Mouse (Mus musculus) limb, embryonic 11.5 days (tissue): ENCODE measurements around the gene Fv1. TPM values are rescaled to one million over a fixed set of nuclear protein-coding genes. Genes with fewer than 3 reads are reported as not detected.
"Not testable (repeated sequence)": the region's sequence is repeated elsewhere in the genome, so short reads cannot be mapped to it uniquely, and the experiment has no call there.

ENCODE experiments used
- ATAC-seq: fragments of 200-750 bp; cut with Nextera tagmentation; 2 replicates; pipeline ENCODE4 v1.8.0; 2017; ENCODE audit warnings: low read depth; ENCODE audit not compliant: insufficient number of reproducible peaks, low FRiP score, low TSS enrichment
- DNase-seq: peaks from one replicate; pipeline ENCODE4 v3.0.0-alpha.2; 2015; ENCODE audit warnings: low spot score
- H3K27ac ChIP-seq: fragments of 300-500 bp; sonication (generic); replicated peaks from 2 replicates; pipeline ENCODE4 v1.5.1; 2014; ENCODE audit warnings: low read depth, mild to moderate bottlenecking, low read length
- H3K27me3 ChIP-seq: fragments of 300-500 bp; sonication (generic); 2 replicates; pipeline ENCODE4 v1.6.1; 2014; ENCODE audit warnings: mild to moderate bottlenecking, low read length, mixed read lengths; ENCODE audit not compliant: control insufficient read depth, insufficient read depth
- H3K36me3 ChIP-seq: fragments of 300-500 bp; sonication (generic); 2 replicates; pipeline ENCODE4 v1.6.1; 2014; ENCODE audit warnings: mild to moderate bottlenecking, low read length, moderate library complexity, mixed read lengths; ENCODE audit not compliant: control insufficient read depth, insufficient read depth
- H3K4me1 ChIP-seq: fragments of 300-500 bp; sonication (generic); 2 replicates; pipeline ENCODE4 v1.6.1; 2014; ENCODE audit warnings: low read length, mixed read lengths; ENCODE audit not compliant: control insufficient read depth, insufficient read depth
- H3K4me2 ChIP-seq: fragments of 300-500 bp; sonication (generic); 2 replicates; pipeline ENCODE4 v1.6.1; 2014; ENCODE audit warnings: low read depth, mild to moderate bottlenecking, moderate library complexity; ENCODE audit not compliant: severe bottlenecking
- H3K4me3 ChIP-seq: fragments of 300-500 bp; sonication (generic); 2 replicates; pipeline ENCODE4 v1.5.1; 2014; ENCODE audit warnings: low read depth, low read length
- H3K9ac ChIP-seq: fragments of 300-500 bp; sonication (generic); 2 replicates; pipeline ENCODE4 v1.6.1; 2014; ENCODE audit warnings: mild to moderate bottlenecking, low read length
- H3K9me3 ChIP-seq: fragments of 300-500 bp; sonication (generic); 2 replicates; pipeline ENCODE4 v1.6.1; 2016; ENCODE audit warnings: low read length; ENCODE audit not compliant: control insufficient read depth
- WGBS: fragments of 180-500 bp; shearing (Covaris S2); extraction: QIAGEN DNeasy Blood & Tissue Kit; methylation state at CpG from one replicate; pipeline ENCODE4 v1.1.7; 2014; 5-methylcytosine and 5-hydroxymethylcytosine counted together
- polyA plus RNA-seq: library from polyadenylated mRNA; unstranded; fragments of >200 nt; fragmentation: Nextera tagmentation; extraction: Ambion mirVana; gene quantifications from 2 replicates; pipeline ENCODE4 v1.2.1, GENCODE M21; 2014

The Fv1 gene
- polyA plus RNA-seq, 1 experiment from 2014 or later: 14.7 TPM

DNA sequence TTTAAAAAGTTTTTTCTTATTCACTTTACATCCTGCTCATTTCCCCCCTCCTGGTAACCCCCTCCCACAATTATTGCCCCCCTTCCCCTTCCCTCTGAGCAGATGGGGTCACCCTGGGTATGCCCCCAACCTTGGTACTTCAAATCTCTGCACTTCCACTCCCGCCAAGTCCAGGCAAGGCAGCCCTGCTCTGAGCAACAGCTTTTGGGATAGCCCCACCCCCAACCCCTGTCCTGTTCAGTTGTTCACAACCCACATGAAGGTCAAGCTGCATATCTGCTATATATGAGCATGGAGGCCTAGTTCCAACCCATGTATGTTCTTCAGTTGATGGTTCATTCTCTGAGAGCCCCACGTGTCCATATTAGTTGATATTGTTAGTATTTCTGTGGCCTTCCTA, 18.0 kb upstream of the Fv1 start:
- DNase-seq: no peak
- H3K27ac ChIP-seq: no peak overlapping the region
- no peaks in the 10 kb centered on the region for H3K27me3 ChIP-seq
- peaks cover 2% of the 10 kb centered on the region; the same call in 1 of the 2 replicates for H3K4me1 ChIP-seq
- H3K36me3 ChIP-seq: no peaks in the 10 kb centered on the region
- no peak overlapping the region for H3K4me3 ChIP-seq
- no peak overlapping the region for H3K4me2 ChIP-seq
- H3K9ac ChIP-seq: no peak overlapping the region
- WGBS: 78% methylated on average over 2 of the region's 2 CpGs
- no peak for ATAC-seq
- H3K9me3 ChIP-seq: no peaks in the 10 kb centered on the region

DNA sequence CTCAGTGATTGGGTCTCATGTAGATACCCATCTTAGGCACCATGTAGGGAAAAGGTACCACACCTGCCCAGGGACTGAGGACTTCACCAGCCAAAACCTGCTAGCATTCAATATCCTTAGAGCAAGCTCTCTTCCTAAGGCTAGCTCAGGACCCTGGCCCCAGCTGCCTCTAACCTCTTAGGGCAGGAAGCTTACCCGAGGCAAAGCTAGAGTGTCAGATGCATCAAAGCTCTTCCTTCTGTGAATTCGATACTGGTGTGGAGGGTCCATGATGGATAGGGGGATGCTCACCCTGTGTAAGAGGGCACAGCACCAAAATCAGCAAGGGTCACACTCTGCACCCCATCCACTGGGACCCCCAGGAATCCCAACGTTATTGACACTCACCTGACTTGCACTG, 6.7 kb upstream of the Fv1 start:
- 88% methylated on average over 3 of the region's 3 CpGs for WGBS
- no peak for DNase-seq
- no peak overlapping the region for H3K9ac ChIP-seq
- no peaks in the 10 kb centered on the region for H3K27me3 ChIP-seq
- H3K36me3 ChIP-seq: peaks cover 18% of the 10 kb centered on the region
- no peak for ATAC-seq
- no peaks in the 10 kb centered on the region for H3K4me1 ChIP-seq
- no peak overlapping the region for H3K27ac ChIP-seq
- no peak overlapping the region for H3K4me3 ChIP-seq
- H3K4me2 ChIP-seq: no peak overlapping the region
- H3K9me3 ChIP-seq: no peaks in the 10 kb centered on the region

DNA sequence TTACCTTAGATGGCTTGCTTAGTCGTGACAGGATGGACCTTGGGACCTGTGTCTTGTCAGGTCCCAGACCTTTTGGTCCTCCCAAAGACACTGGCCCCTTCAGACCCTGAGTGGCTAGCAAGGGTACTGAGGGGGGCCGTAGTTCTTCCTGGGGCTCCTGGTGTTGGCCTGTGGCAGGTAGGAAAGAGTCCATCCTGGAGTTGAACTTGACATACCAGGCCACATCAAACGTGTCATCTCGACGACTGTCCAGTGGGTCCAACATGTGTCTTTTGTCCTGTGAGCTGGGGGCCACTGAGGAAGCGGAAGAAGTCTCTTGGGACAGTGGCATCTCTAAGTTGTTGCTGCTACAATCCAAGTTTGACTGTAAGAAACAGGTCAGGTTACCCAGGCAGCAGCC, 3.1 kb upstream of the Fv1 start:
- 93% methylated on average over 6 of the region's 6 CpGs for WGBS
- no peak overlapping the region for H3K9ac ChIP-seq

DNA sequence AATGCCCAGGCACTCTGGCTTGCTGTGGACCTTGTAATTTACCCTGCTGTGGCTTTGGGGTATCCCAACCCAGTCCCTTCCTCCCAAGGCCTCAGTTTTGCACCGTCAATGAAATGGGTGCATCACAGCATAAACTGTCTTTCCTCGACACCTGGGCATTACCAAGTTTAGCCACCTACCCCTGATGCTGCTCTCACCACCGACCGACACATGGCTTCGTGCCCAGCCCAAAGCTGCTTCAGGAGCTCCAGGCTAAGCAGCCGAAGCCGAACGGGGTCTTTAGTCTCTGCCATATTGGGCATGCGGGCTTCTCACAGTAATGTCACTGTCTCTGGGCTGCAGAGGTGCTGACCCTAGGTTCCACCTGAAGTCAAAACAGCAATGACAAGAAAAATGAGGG, 2.7 kb upstream of the Fv1 start:
- Histone ChIP-seq H3K36me3 (peaks cover 11% of the 10 kb centered on the region), H3K4me3 (no peak overlapping the region)
- 97% methylated on average over 9 of the region's 9 CpGs for WGBS

More for the DNA sequence above, 3.1 kb upstream of the Fv1 start:
- Histone ChIP-seq H3K4me3 (no peak overlapping the region), H3K27me3 (no peaks in the 10 kb centered on the region), H3K4me1 (peaks cover 13% of the 10 kb centered on the region; the same call in 1 of the 2 replicates), H3K27ac (no peak overlapping the region), H3K9me3 (no peaks in the 10 kb centered on the region), H3K36me3 (peaks cover 14% of the 10 kb centered on the region), H3K4me2 (no peak overlapping the region)
- ATAC-seq: no peak
- no peak for DNase-seq

DNA sequence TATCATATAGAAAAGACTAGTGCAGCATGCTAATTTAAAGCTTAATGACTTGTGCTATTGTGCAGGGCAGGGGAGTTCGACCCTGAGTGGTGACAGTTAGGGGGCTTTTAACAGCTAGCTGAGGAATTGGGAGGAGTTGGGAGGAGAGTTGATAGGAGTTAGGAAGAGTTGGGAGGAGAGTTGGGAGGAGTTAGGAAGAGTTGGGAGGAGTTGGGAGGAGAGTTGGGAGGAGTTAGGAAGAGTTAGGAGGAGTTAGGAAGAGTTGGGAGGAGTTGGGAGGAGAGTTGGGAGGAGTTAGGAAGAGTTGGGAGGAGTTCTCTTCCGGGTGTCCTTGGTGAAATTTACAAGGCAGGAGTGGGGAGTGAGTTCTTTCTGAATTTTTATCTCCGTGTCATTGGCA, 2.0 kb upstream of the Fv1 start:
- WGBS: 33% methylated on average over 3 of the region's 3 CpGs
- DNase-seq, ATAC-seq, H3K36me3 ChIP-seq, H3K4me2 ChIP-seq, H3K9ac ChIP-seq, H3K4me3 ChIP-seq, H3K9me3 ChIP-seq, H3K27me3 ChIP-seq, H3K27ac ChIP-seq: not testable (repeated sequence)
- H3K4me1 ChIP-seq: peaks cover 13% of the 10 kb centered on the region; the same call in 1 of the 2 replicates

More for the DNA sequence above, 2.7 kb upstream of the Fv1 start:
- Histone ChIP-seq H3K9me3 (no peaks in the 10 kb centered on the region), H3K27ac (no peak overlapping the region), H3K27me3 (no peaks in the 10 kb centered on the region), H3K4me1 (peaks cover 13% of the 10 kb centered on the region; the same call in 1 of the 2 replicates), H3K4me2 (no peak overlapping the region), H3K9ac (no peak overlapping the region)
- no peak for DNase-seq
- no peak for ATAC-seq

GRCm38 (mm10) chr4:147867563-147868449, 973 bp upstream of the Fv1 start:
- Histone ChIP-seq H3K4me1 (peaks cover 13% of the 10 kb centered on the region; the same call in 1 of the 2 replicates), H3K9me3 (no peaks in the 10 kb centered on the region), H3K36me3 (peaks cover 11% of the 10 kb centered on the region; the same call in 1 of the 2 replicates), H3K4me3 (peak overlapping the region; percentile 83), H3K27me3 (no peaks in the 10 kb centered on the region), H3K9ac (peak overlapping the region; percentile 79), H3K27ac (0 out of 2 replicates have a peak overlapping the region, but pooled peaks have one; percentile 21), H3K4me2 (peak overlapping the region; percentile 81)
- WGBS: 6% methylated on average over 22 of the region's 22 CpGs
- no peak for DNase-seq
- ATAC-seq: peak; percentile 69

DNA sequence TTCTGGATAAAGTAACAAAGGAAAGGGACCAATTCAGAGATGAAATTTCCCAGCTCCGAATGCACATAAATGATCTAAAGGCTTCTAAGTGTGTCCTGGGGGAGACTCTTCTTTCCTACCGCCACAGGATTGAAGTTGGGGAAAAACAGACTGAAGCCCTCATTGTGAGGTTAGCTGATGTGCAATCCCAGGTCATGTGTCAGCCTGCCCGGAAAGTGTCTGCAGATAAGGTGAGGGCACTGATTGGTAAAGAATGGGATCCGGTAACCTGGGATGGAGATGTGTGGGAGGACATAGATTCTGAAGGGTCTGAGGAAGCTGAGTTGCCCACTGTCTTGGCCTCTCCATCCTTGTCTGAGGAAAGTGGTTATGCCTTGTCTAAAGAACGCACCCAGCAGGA, 459 bp downstream of the Fv1 start:
- no peak for DNase-seq
- H3K4me1 ChIP-seq: peaks cover 13% of the 10 kb centered on the region; the same call in 1 of the 2 replicates
- H3K36me3 ChIP-seq: peaks cover 17% of the 10 kb centered on the region; the same call in 1 of the 2 replicates
- 15% methylated on average over 5 of the region's 5 CpGs for WGBS
- no peaks in the 10 kb centered on the region for H3K9me3 ChIP-seq
- peak overlapping the region; percentile 81 for H3K4me2 ChIP-seq
- ATAC-seq: no peak
- no peak overlapping the region for H3K27ac ChIP-seq
- peak overlapping the region; percentile 83 for H3K4me3 ChIP-seq
- peak overlapping the region; percentile 49 for H3K9ac ChIP-seq
- H3K27me3 ChIP-seq: no peaks in the 10 kb centered on the region

DNA sequence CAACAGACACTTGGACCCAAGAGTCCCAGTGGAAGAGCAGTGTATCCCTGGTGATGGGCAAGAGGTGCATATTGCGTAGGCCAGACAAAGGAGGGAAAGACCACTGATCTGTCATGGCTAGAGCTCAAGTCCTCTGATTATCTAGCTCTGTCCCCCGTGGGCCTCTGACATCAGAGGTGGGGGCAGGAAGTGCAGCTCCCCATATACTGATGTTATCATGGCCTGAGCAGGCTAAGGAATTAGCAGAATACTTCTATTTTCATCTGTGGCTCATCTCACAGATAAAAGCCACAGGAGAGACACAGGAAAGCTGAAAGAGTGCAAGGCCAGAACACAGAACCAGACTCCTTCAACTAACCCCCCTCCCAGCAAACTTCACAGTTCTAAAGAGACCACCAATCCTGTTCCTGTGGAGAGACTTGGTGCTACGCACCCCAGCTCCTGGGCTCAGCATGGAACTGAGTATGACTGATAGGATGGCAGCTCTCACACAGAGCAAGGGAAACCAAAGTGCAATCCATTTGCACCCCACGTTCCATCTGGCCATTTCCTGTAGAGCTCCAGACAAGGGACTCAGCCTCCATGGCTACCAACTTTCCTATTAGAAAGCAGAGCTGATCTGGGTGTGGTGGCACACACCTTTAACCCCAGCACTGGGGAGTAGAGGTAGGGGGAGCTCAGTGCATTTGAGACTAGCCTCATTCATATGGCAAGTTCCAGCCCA, 7.2 kb downstream of the Fv1 start:
- no peak overlapping the region for H3K9ac ChIP-seq
- ATAC-seq (no peak), DNase-seq (no peak)
- no peak overlapping the region for H3K4me3 ChIP-seq
- H3K36me3 ChIP-seq: peaks cover 20% of the 10 kb centered on the region
- no peaks in the 10 kb centered on the region for H3K4me1 ChIP-seq
- WGBS: 89% methylated on average over 4 of the region's 4 CpGs
- H3K9me3 ChIP-seq: no peaks in the 10 kb centered on the region
- no peaks in the 10 kb centered on the region for H3K27me3 ChIP-seq
- H3K27ac ChIP-seq: no peak overlapping the region
- H3K4me2 ChIP-seq: no peak overlapping the region
